Mouse (Mus musculus) heart, embryonic 14.5 days (tissue): ENCODE results near the gene Map3k5. TPM values are rescaled to one million over a fixed set of nuclear protein-coding genes. Genes with fewer than 3 reads are reported as not detected.

Source experiments
- ATAC-seq: fragments of 200-750 bp; cut with Nextera tagmentation; 2 replicates; pipeline ENCODE4 v1.8.0; 2017; ENCODE audit warnings: low read depth, moderate TSS enrichment; ENCODE audit not compliant: insufficient number of reproducible peaks, insufficient read depth, low FRiP score
- H3K27ac ChIP-seq, 2 experiments: fragments of 200-500 bp in 1 of 2; fragments of 300-500 bp in 1 of 2; sonication (generic) in 1 of 2; replicated peaks in 1 of 2; 2 replicates each; pipeline ENCODE4 v1.5.1; 2012 to 2014; ENCODE audit warnings: low read depth in 2 of 2, low read length in 2 of 2, control low read depth in 1 of 2, mild to moderate bottlenecking in 1 of 2, mixed read lengths in 1 of 2; ENCODE audit not compliant: control insufficient read depth in 1 of 2, insufficient read depth in 1 of 2
- H3K27me3 ChIP-seq: fragments of 300-500 bp; sonication (generic); 2 replicates; pipeline ENCODE4 v1.6.1; 2014; ENCODE audit warnings: mild to moderate bottlenecking, low read length, control low read depth; ENCODE audit not compliant: control insufficient read depth, insufficient read depth
- H3K36me3 ChIP-seq: fragments of 300-500 bp; sonication (generic); 2 replicates; pipeline ENCODE4 v1.6.1; 2014; ENCODE audit warnings: mild to moderate bottlenecking, control low read depth, low read length, mixed read lengths; ENCODE audit not compliant: control insufficient read depth, insufficient read depth
- H3K4me1 ChIP-seq, 2 experiments: fragments of 200-500 bp in 1 of 2; fragments of 300-500 bp in 1 of 2; sonication (generic) in 1 of 2; 2 replicates each; pipeline ENCODE4 v1.6.1; 2012 to 2014; ENCODE audit warnings: low read length in 2 of 2, control low read depth in 1 of 2, mixed read lengths in 1 of 2; ENCODE audit not compliant: control insufficient read depth in 2 of 2, insufficient read depth in 2 of 2
- H3K4me2 ChIP-seq: fragments of 300-500 bp; sonication (generic); 2 replicates; pipeline ENCODE4 v1.6.1; 2014; ENCODE audit warnings: mild to moderate bottlenecking, low read length
- H3K4me3 ChIP-seq, 2 experiments: fragments of 200-500 bp in 1 of 2; fragments of 300-500 bp in 1 of 2; sonication (generic) in 1 of 2; 2 replicates each; pipeline ENCODE4 v1.5.1; 2012 to 2014; ENCODE audit warnings: low read length in 2 of 2, mild to moderate bottlenecking in 2 of 2, control low read depth in 1 of 2, low read depth in 1 of 2, moderate library complexity in 1 of 2; ENCODE audit not compliant: control insufficient read depth in 1 of 2, insufficient read depth in 1 of 2
- H3K9ac ChIP-seq: fragments of 300-500 bp; sonication (generic); 2 replicates; pipeline ENCODE4 v1.6.1; 2014; ENCODE audit warnings: mild to moderate bottlenecking, low read length
- H3K9me3 ChIP-seq: fragments of 300-500 bp; sonication (generic); 2 replicates; pipeline ENCODE4 v1.6.1; 2016; ENCODE audit warnings: low read length, control low read depth; ENCODE audit not compliant: control insufficient read depth
- WGBS: fragments of 180-500 bp; shearing (Covaris S2); extraction: QIAGEN DNeasy Blood & Tissue Kit; methylation state at CpG from one replicate; pipeline ENCODE4 v1.1.7; 2014; 5-methylcytosine and 5-hydroxymethylcytosine counted together
- polyA plus RNA-seq: library from polyadenylated mRNA; unstranded; fragments of >200 nt; fragmentation: Nextera tagmentation; extraction: Ambion mirVana; gene quantifications from 2 replicates; pipeline ENCODE4 v1.2.1, GENCODE M21; 2014

Gene Map3k5
- polyA plus RNA-seq, 1 experiment from 2014 or later: 4.5 TPM

DNA sequence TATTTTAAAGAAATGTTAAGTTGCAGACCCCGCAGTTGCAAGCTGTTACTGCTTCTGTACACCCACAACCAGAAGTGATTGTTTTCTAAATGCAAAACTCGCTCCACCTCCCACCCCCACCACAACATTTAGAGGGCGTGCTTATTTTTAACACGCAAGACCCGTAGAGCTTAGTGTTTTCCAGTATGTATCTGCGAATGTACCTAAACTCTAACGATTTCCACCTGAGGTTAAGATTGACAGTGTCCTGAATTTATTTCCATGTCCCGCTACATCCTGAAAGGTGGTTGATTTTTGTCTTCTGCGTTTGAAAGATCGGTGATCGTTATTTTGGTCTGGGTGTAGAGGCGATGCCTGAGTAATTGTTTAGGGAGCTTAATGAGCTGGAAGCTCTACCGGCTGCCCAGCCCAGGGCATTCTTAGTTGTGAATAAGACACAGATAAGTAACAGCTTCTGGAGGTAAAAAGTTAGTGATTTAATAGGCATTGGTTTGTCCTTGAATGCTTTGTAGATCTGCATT lies 215.6 kb downstream of the Map3k5 start:
- H3K36me3 ChIP-seq: no peaks in the 10 kb centered on the region
- peak overlapping the region; percentile 4 to 31; a peak in 1 of 4 replicates for H3K27ac ChIP-seq
- peak overlapping the region; percentile 91 for H3K4me2 ChIP-seq
- no peaks in the 10 kb centered on the region for H3K9me3 ChIP-seq
- peak overlapping the region; percentile 80 for H3K9ac ChIP-seq
- H3K27me3 ChIP-seq: peaks cover 13% of the 10 kb centered on the region; the same call in 1 of the 2 replicates
- WGBS: 4% methylated on average over 13 of the region's 13 CpGs
- peak overlapping the region; percentile 63 to 77 for H3K4me3 ChIP-seq
- H3K4me1 ChIP-seq: no peaks in the 10 kb centered on the region; a peak in 1 of 4 replicates
- ATAC-seq: no peak

- no peak overlapping the region for H3K9ac ChIP-seq
- whole genome bisulfite sequencing: 90% methylated on average over 1 of the region's 1 CpGs
- H3K9me3 ChIP-seq: no peaks in the 10 kb centered on the region
- H3K27ac ChIP-seq: no peak overlapping the region
- no peaks in the 10 kb centered on the region for H3K36me3 ChIP-seq
- ATAC-seq: no peak
- peaks cover 0 to 9% of the 10 kb centered on the region in 2 experiments; a peak in 3 of 4 replicates for H3K4me1 ChIP-seq
- peaks cover 8% of the 10 kb centered on the region; the same call in 1 of the 2 replicates for H3K27me3 ChIP-seq
- H3K4me2 ChIP-seq: no peak overlapping the region
- H3K4me3 ChIP-seq: no peak overlapping the region
Observed at GRCm38 (mm10) chr10:20152131-20152530, 217.9 kb downstream of the Map3k5 start.

DNA sequence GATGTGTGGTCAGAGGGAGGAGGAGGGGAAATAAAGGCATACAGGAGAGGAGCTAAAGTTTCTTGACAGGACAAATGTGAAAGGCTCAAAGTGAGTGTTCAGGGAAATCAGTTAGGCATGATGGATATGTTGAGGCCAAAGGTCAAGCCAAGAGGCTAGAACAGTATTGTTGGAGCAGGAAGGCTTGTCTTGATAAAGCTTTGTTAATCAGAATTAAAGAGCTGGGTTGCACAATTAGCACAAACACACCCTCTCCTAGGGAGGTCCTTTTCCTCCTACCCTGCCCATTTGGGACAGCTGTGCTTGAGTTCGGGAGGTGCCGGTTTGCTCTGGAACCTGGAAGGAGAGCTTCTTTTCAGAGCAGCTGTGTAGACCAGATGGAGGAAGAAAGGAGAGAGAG lies 219.2 kb downstream of the Map3k5 start:
- Histone ChIP-seq H3K4me3 (no peak overlapping the region), H3K9ac (no peak overlapping the region), H3K4me1 (peaks cover 0 to 14% of the 10 kb centered on the region in 2 experiments; a peak in 3 of 4 replicates), H3K36me3 (no peaks in the 10 kb centered on the region), H3K27me3 (no peaks in the 10 kb centered on the region; the same call in 1 of the 2 replicates), H3K4me2 (no peak overlapping the region), H3K9me3 (no peaks in the 10 kb centered on the region), H3K27ac (no peak overlapping the region)
- 78% methylated on average over 2 of the region's 2 CpGs for WGBS
- ATAC-seq: no peak

DNA sequence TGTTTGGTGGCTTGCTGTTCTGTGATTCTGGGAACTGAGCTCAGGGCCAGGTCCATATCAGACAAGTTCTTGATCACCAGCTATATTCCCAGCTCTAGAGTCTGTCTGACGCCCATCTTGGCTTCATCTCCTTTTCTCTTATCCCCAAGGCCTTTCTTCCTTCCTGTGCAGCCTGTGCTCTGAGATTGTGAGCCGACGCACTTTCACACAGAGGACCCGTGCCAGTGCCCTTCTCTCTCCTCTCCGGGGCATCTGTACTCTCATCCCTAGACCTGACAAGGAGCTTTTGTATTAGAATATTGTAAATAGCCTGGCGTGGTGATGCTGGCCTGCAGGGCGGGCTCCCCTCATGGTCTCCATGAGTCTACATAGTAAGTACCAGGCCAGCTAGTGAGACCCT lies 221.1 kb downstream of the Map3k5 start:
- Histone ChIP-seq H3K4me2 (no peak overlapping the region), H3K4me3 (no peak overlapping the region), H3K36me3 (no peaks in the 10 kb centered on the region), H3K9ac (no peak overlapping the region), H3K4me1 (peaks cover 0 to 22% of the 10 kb centered on the region in 2 experiments; a peak in 2 of 4 replicates), H3K27me3 (no peaks in the 10 kb centered on the region; the same call in 1 of the 2 replicates), H3K27ac (no peak overlapping the region), H3K9me3 (no peaks in the 10 kb centered on the region)
- ATAC-seq: no peak
- 57% methylated on average over 7 of the region's 7 CpGs for WGBS

- WGBS: 74% methylated on average over 8 of the region's 8 CpGs
- H3K9me3 ChIP-seq: no peaks in the 10 kb centered on the region
Observed at GRCm38 (mm10) chr10:20157021-20157726, 222.9 kb downstream of the Map3k5 start.

DNA sequence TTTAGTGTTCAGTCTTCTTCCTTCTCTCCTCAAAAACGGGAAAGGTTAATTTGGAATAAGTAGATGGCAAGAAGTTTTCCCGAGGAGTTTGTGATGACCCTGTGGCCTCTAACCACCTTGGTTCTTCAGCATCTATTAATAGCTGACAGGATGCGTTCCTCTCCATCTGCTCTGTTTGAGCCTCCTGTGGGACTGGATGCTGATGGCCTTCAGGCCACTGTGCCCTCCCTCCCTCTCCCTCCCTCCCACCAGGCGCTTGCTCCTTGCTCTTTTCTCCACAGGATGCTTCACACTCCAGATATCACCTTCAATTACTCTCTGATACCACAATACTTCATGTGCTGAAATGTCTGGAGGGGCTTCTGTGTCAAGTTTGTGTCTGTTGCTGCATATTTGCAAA lies 224.5 kb downstream of the Map3k5 start:
- no peak overlapping the region; the same call in 1 of the 2 replicates for H3K9ac ChIP-seq
- H3K4me1 ChIP-seq: peaks cover 5 to 34% of the 10 kb centered on the region in 2 experiments; a peak in 3 of 4 replicates
- no peaks in the 10 kb centered on the region for H3K27me3 ChIP-seq
- H3K27ac ChIP-seq: peak overlapping the region in 1 of 2 experiments; percentile 17; a peak in 2 of 4 replicates
- ATAC-seq: no peak
- 27% methylated on average over 4 of the region's 4 CpGs for WGBS
- H3K36me3 ChIP-seq: no peaks in the 10 kb centered on the region
- H3K9me3 ChIP-seq: no peaks in the 10 kb centered on the region
- no peak overlapping the region for H3K4me2 ChIP-seq
- H3K4me3 ChIP-seq: no peak overlapping the region

More at GRCm38 (mm10) chr10:20157021-20157726, 222.9 kb downstream of the Map3k5 start:
- ATAC-seq: no peak
- no peak overlapping the region for H3K27ac ChIP-seq
- no peak overlapping the region for H3K9ac ChIP-seq
- H3K4me3 ChIP-seq: no peak overlapping the region
- peaks cover 5 to 27% of the 10 kb centered on the region in 2 experiments; a peak in 3 of 4 replicates for H3K4me1 ChIP-seq
- no peaks in the 10 kb centered on the region for H3K36me3 ChIP-seq
- H3K4me2 ChIP-seq: no peak overlapping the region
- H3K27me3 ChIP-seq: no peaks in the 10 kb centered on the region

DNA sequence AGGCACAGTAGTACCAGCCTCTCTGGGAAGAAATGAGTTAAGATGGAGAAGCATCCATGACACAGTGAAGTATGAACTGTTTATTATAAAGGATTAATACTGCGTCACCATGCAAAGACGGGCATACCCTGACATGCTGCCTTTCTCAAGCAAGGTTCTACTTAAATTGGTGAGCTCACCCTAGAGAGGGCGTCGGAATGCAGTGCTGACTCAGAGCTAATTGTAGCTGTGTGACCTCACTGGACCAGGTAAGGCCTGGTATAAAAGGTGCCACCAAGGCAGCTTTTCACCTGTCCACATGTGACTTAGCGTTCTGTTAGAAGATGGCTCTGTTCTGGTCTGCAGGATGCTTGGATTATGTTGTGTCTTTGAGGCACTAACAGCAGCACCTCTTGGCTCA lies 225.0 kb downstream of the Map3k5 start:
- no peak overlapping the region for H3K4me2 ChIP-seq
- no peak overlapping the region; a peak in 1 of 4 replicates for H3K27ac ChIP-seq
- no peak overlapping the region for H3K4me3 ChIP-seq
- ATAC-seq: no peak
- H3K36me3 ChIP-seq: no peaks in the 10 kb centered on the region
- no peaks in the 10 kb centered on the region for H3K9me3 ChIP-seq
- H3K4me1 ChIP-seq: peaks cover 5 to 34% of the 10 kb centered on the region in 2 experiments; a peak in 3 of 4 replicates
- no peaks in the 10 kb centered on the region for H3K27me3 ChIP-seq
- no peak overlapping the region for H3K9ac ChIP-seq
- WGBS: 68% methylated on average over 5 of the region's 5 CpGs
